Mouse (Mus musculus) adrenal gland, adult 2 months (tissue): ENCODE data around the gene Spata31. TPM values are rescaled to one million over a fixed set of nuclear protein-coding genes. Genes with fewer than 3 reads are reported as not detected.

ENCODE experiments used
- DNase-seq: peaks from one replicate; pipeline ENCODE4 v3.0.0; 2021
- long read RNA-seq: library from polyadenylated mRNA; stranded (forward); transcript quantifications from one replicate; pipeline ENCODE4 v2.0.0, GENCODE M21; 2021
- polyA plus RNA-seq: library from polyadenylated mRNA; depleted of rRNA; stranded (reverse); fragments of >200 nt; gene quantifications from 2 replicates; pipeline ENCODE4 v1.2.3, GENCODE M21; 2012; rRNA removed
- total RNA-seq, 2 experiments: library from RNA; stranded (reverse); gene quantifications; 2 replicates each; pipeline ENCODE4 v1.2.3; 2021

Spata31 gene
- total RNA-seq (not detected), polyA plus RNA-seq (not detected in 2 replicates)
- long read RNA-seq: 0 reads

- DNase-seq: no peak
These were observed at the start of gene Spata31 for GRCm38 (mm10) chr13:64917191-64917590. Gene Spata31 (plus strand): TSS chr13:64917406.

DNA sequence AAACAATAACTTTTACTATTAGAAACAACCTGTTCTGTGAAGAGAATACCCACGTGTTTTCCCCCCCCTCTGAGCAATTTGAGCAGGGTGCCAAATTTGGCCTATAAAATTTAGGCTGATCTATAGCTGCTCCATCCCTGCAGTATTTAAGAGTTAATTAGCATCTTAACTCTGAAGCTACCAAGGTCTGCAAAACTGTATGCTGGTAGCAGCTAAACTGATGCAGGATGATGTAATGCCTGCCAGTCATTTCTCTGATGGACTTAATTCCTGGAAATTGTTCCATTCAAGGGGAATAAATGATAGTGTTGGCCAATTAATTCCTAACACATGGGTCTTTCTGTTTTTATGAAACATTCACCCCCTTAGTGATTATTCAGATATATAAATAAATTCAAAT is 14.1 kb upstream of the Spata31 start:
- DNase-seq: no peak

GRCm38 (mm10) chr13:64903585-64904208 is 13.5 kb upstream of the Spata31 start, which contains the start of gene Cntnap3:
Gene Cntnap3 (minus strand): TSS chr13:64903955.
- peak; percentile 15 for DNase-seq

Other genes with a start within 250 kb of the Spata31 start
- gene Cntnap3, start 13.5 kb upstream of the Spata31 start, total RNA-seq: not detected
- not detected in 2 replicates for gene Cntnap3, start 13.5 kb upstream of the Spata31 start, polyA plus RNA-seq
- not detected for gene Spata31d1c, start 115.7 kb downstream of the Spata31 start, total RNA-seq
- gene Spata31d1c, start 115.7 kb downstream of the Spata31 start, polyA plus RNA-seq: not detected in 2 replicates
- not detected for gene Prss47, start 135.4 kb downstream of the Spata31 start, total RNA-seq
- not detected in 2 replicates for gene Prss47, start 135.4 kb downstream of the Spata31 start, polyA plus RNA-seq
- gene Mfsd14b, start 195.6 kb downstream of the Spata31 start, total RNA-seq: 10 to 100 TPM; 40.1 to 46.3 TPM
- 24.0 and 26.3 TPM in 2 replicates for gene Mfsd14b, start 195.6 kb downstream of the Spata31 start, polyA plus RNA-seq
- not detected for gene Olfr465-ps1, start 220.7 kb downstream of the Spata31 start, total RNA-seq
- gene Olfr465-ps1, start 220.7 kb downstream of the Spata31 start, polyA plus RNA-seq: not detected in 2 replicates
- not detected for gene Olfr466, start 232.8 kb downstream of the Spata31 start, total RNA-seq
- not detected in 2 replicates for gene Olfr466, start 232.8 kb downstream of the Spata31 start, polyA plus RNA-seq